Mouse (Mus musculus) frontal cortex, postnatal 36 days (tissue): ENCODE measurements around the gene Baiap2l2.

Experiments
- DNase-seq, 2 experiments: peaks; one replicate each; pipeline ENCODE4 v3.0.0; 2022; ENCODE audit warnings: low spot score in 2 of 2

The Baiap2l2 gene

DNA sequence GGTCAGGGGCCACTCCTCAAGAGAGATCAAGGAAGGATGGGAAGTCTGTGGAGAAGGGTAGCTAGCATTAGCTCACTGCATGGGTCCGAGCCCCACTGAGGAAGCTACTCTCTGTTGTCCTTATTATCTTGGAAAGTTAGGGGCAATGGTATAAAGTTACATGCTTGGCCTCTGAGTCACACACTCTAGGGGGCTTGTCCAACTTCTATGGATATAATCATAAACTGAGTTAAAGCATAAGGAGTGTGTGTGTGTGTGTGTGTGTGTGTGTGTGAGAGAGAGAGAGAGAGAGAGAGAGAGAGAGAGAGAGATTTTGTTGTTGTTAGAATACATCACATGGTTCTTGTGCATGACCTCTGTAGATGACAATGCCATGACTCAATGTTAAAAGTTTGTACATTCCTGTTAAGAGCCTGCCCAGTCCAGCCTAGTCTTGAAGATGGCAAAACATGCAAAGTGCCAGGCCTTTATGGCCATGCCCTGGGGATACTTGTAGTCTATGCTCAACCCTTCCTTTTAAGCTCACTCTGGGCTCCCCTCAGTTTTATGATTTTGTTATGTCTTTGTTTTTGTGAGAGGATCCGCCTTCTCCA, 14.3 kb upstream of the Baiap2l2 start:
- no peak for DNase-seq

DNA sequence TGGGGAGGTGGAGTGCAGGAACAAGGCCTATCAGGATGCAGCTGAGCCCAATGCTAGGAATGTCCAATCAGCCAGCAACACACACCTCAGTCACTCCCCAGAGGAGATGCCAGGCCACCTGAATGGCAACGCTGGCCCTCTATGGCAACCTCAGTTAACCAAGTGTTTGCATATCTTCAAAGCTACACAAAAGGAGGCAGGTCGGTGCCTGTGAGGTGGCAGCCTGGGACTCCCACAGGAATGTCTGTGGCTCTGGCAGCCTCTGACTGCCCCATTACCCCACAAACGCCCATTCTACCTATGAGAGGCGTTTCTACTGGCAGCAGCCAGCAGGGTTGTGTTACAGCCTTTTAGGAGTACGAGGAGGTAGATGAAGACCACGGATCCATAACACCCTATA, 13.2 kb upstream of the Baiap2l2 start:
- DNase-seq: no peak

DNA sequence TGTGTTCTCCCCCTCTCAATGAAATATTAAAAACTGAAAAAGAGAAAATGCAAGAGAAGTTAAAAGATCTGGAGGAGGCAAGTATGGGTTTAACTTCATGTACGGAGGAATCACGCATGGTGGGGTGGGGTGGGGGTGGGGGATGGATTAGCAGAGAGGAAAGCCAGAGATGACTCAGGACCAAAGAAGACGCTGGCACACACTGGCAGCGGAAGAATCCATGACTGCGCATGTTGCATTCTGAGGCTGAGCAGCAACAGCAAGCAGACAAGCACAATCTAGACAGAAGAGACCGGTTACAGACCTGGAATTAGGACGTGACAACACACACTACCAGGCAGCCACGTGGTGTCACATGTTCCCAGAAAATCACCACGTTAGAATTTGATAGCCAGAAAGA, 7.4 kb upstream of the Baiap2l2 start:
- peak; percentile 4 to 8 for DNase-seq

DNA sequence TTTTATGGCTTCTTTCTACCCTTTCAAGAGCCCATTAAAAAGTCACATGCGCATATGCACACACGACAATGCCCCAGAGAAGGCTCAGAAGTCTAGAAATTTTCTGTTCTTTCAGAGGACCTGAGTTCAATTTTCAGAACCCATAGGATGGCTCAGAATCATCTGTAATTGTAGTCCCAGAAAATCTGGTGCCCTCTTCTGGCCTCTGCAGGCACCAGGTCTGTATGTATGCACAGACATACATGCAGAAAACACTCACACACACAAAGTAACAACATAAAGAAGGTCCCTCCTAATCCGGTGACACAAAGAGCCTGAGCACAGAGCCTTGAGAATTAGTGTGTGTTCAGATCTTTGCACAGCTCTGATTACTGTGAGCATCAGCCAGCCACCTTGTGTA, 5.0 kb upstream of the Baiap2l2 start:
- no peak for DNase-seq

DNA sequence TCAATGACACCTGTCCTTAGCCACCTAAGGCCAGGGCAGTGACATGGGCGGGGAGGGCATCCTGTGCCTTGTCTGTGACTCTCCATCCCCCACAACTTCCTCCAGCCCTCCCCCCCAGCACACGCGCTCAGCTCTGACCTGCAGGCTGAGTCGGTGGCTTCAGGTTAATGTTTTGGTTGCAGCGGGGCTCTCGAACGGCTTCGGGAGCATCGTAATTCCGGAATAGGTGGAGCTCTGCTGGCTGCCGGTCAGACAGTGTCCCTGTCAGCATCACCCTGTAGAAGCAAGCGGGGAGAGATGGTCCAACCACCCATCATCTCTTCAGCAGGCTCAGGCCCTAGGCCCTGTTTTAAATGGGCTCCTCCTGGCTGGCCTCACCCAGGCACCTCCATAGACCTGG, 4.1 kb upstream of the Baiap2l2 start:
- DNase-seq: no peak

DNA sequence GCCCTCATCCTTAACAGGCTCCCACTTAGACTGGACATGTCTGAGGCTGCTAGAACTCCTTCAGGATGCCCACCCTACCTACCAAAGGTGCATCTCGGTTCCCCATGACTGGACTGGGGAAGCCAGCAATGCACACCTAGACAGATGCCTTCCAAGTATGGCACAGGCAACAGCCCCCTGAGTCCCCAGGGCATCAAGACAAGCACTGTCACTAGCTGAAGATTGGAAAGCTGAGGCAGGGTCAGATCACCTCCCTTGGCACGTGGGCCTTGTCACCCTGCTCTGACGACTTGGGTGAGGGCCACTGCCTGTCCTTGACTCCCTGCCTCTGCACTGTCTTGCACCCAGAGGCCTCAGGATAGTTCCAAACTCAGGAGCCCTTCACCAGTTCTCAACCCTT, 3.0 kb upstream of the Baiap2l2 start:
- DNase-seq: no peak

DNA sequence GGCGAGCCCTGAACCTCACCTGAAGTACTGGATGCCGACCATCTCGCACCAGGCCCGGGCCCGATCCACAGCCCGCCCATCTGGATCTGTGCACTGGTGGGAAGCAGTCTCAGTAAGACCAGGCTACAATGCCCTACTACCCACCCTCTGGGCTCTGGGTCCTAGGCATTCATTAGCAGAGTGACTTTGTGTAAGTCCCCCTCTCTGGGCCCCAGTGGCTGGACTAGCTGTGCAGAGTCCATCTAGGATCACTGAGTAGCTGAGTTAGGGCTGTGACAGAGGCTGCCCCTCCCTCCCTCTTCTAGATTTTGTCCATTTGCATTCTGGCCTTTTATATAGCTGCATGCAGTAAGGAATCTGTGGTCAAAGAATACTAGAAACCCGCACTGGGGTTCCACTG, 1.8 kb upstream of the Baiap2l2 start:
- DNase-seq: no peak

DNA sequence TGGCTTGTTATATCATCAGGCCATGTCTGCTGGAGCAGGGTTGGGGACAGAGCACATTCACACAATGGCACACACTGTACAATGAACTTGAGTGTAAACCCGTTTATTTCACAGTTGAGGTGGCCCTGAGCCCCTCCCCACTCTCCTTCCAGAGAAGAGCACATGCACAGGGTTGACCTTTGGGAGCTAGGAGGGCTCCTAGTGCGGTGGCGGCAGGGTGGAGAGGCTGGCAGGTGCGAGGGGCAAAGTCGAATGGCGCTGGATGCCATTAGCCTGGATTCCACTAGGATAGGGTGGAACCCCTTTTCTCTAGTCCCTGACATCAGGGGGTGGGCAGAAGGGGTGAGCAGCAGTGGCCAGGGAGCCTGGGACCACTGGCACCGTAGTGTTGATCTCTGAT, 804 bp upstream of the Baiap2l2 start:
- no peak for DNase-seq

DNA sequence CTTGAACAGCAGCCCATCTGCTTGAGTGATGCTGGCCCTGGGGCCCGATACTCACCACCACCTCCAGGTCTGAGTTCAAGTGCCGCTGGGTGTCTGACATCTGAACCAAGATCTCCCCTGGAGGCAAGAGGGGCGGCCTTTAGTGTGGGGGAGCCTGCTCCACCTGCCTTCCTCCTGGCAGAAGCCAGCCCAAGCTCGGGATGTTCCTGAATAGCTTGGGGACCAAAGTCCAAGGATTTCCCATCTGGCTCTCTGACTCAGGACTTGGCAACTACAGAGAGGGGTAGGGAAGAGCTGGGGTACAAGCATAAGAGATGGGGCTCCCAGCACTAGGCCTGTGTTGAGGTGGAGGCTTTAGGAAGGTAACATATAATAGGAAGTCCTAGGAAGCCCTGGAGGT, 2.0 kb downstream of the Baiap2l2 start:
- DNase-seq: no peak

DNA sequence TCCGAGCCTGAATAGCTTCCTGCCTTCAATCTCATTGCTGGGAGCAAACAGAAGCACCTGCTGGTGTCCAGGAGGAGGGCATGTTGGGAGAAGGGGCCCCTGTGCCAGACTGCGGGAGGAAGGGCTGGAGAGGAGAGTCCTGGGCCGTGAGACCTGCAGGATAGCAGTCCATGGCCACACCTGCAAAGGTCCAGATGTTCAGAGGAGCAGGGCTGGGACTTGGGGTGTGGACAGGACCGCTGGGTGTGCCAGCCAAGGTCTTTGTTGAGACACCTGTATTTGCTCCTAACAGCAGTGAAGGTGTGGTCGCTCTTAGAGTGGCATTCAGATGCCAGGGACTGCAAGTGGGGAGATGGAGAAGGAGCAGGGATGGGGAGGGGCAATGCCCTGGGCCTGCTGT, 2.9 kb downstream of the Baiap2l2 start:
- no peak for DNase-seq

DNA sequence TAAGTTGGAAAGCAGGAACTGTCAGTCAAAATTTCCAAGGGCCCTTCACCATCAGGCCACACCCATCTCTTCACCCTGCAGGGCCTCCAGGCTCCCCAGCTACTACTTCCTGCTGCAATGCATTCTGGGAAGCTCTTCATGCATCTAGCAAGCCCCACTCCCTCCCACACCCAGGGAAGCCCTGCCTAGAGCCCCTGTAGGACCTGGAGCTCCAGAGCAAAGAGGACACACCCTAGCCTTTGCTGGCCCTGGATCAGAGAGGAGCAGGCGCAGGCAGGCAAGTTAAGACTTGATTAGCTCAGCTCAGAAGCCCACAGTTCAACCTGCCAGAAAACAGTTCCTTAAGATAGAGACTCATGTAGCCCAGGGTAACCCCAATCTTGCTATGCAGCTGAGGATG, 3.9 kb downstream of the Baiap2l2 start:
- no peak for DNase-seq

DNA sequence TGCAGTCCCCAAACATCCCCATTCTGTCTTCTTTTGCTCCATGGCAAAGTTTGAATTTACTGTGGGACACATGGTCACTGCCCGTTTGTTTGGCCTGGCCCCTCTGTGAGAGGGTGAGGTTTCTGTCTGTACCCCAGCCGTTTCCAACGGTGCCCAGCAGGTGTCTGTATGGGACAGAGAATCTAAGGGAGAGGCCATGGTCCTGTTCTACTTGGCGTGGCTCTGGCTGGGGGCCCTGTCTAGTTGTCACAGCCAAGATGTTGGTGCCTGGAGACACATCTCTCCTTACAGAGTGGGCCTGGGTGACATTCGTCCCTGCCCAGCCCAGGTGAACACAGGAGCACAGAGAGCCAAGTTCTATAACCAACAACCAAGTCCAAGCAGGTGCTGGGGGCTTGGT, 4.5 kb downstream of the Baiap2l2 start:
- no peak for DNase-seq

DNA sequence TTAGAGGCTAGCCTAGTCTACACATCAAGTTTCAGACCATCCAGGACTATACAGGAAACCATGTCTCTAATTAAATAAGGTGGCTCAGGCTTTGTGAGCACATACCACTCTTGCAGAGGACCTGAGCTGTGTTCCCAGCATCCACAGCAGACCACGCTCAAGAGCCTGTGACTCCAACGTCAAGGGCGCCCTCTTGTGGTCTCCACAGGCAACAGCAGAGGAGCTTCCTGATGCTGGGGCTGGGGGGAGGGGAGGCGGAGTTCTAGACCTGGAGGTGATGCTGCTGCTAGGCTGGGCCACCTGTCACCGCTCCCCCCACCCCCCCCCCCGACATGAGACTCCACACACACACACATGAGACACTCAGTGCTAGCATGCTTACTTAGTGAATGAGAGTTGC, 5.1 kb downstream of the Baiap2l2 start:
- no peak for DNase-seq

DNA sequence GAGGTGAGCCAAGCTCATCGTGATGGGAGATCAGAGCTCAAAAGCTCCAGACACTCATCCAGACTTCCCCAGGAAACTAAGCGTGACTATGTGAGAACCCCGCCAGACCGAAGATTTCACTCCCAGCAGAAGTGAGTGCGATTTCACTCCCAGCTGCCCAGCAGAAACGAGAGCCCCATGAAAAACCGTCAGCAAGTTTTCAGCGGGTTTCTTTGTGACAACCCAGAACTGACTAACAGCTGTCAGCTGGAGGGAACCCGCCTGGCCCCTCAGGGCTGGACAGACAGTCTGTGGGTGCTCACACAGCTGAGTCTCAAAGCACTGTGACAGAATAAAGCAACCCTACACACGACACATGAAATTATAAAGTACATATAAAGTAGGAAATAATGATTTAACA, 7.6 kb downstream of the Baiap2l2 start:
- no peak for DNase-seq

DNA sequence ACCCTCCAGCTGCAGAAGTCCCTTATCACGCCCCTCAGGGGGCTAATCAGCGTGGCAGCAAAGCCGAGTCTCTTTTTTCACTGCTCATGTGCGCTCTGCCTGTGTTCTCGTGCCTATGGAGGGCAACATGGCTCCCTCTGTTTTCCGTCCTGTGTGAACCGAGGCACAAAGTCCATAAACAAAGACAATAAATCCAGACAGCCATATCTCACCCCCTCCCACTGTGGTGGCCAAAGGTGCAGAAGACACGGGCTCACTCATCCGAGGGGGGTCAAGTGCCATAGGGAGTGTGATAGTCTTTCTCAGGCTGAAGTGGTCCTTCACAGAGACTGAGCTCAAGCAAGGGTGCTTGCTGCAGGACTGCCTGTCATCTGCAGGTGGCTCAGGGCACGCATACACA, 12.3 kb downstream of the Baiap2l2 start:
- no peak for DNase-seq

DNA sequence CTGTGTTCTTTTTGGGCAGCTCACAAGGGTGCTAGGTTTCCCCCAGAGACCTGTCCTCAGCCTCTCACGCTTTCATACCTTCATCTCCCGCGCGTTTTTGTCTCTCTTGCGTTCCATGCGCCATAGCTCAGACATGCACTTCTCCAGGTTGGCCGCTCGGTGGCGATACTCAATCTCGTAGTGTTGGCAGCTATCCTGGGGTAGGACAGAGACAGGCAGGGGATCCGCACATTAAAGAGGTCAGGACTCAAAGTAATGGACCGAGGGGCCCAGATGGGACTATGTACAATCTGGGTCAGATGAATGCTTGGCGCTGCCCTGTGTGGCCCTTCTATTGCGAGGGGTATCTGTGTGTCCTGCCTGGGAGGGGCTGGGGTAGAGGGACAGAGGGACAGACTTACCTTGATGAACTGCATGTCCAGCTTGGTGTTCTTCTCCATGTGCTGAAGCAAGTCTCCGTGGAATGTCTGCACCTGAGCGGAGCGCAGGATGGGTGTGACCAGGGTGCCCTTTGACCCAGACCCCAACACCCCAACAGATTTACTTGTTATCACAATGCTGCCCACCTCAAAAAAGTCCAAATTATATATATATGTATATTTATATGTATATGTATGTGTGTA, 14.1 kb downstream of the Baiap2l2 start:
- peak in 1 of 2 experiments; percentile 17 for DNase-seq

DNA sequence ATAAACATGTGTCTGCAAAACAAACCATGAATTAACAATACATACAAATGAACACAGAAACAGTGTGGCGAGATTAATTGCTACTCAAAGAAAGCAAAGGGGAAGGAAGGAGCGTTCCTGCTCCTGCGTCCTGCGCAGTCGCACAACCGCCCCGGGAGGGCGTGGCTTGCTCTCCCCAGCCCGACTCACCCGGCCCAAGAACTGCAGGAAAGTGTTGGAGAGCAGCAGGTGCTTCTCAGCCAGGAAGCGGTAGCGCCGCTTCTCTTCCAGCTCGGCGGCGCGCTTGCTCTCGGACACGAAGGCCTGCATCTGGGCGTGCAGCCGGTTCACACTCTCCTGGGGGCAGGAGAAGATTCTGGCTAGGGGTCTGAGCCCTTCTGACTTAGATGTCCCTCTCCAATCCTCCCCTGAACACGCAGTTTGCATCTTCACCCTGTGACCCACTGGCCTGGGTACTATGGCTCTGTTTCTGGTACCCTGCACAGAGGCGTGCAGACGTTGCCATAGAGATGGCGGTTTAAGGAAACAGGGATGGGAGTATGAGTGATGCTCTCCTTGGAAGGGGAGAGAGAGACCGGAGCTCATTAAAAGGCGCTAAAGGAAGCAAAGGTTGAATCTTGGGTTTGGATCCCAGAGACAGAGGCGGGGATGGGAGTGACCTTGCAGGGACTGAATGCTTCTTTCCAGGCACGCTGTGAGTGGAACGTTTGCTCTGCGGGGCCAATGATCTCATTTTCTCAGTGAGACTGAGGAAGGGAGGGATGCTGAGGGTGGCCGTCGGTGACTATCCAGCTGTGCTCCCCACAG, 14.8 kb downstream of the Baiap2l2 start:
- peak; percentile 42 to 44 for DNase-seq

DNA sequence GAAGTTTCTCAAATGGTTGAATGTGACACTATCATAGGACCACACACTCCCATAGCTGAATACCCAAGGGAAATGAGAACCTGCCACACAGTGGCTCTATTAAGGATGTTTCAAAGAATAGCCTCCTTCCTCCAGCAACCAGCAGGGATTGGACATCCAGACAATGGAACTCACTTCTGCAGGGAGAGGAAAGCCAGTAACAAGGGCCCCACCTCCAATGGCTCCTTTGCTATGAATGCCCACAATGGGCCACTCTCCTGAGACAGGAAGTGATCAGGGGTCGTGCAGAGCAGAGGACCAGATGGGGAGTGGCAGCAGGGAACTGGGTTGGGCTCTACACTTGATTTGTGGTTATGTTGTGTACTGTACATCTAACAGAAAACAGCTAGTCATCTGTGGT, 16.8 kb downstream of the Baiap2l2 start:
- no peak for DNase-seq

DNA sequence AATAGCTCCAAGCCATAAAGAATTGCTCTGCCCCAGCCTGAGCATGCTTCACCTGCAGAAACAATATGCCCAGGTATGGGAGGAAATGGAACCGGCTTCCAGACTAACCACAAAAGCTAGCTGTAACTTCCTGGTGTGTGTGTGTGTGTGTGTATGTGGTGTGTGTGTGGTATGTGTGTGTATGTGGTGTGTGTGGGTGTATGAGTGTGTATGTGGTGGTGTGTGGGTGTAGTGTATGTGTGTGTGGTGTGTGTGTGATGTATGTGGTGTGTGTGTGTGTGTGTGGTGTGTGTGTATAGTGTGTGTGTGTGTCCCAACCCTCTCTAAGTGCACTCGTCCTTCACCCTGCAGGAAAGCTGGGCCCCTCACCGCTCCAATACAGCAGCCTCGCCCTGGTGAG, 20.0 kb downstream of the Baiap2l2 start:
- DNase-seq: no peak

DNA sequence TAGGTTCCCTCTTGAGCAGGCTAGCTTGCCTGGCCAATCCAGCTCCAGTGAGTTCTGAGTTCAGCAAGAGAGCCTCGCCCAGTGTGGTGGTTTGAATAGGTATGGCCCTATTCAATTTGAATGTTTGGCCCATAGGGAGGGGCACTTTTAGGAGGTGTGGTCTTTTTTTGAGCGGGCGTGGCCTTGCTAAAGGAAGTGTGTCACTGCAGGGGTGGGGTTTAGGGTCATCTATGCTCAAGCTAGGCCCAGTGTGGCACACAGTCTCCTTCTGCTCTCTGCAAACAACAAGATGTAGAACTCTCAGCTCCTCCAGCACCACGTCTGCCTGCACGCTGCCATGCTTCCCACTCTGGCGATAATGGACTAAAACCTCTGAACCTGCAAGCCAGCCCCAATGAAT, 21.6 kb downstream of the Baiap2l2 start:
- DNase-seq: no peak

DNA sequence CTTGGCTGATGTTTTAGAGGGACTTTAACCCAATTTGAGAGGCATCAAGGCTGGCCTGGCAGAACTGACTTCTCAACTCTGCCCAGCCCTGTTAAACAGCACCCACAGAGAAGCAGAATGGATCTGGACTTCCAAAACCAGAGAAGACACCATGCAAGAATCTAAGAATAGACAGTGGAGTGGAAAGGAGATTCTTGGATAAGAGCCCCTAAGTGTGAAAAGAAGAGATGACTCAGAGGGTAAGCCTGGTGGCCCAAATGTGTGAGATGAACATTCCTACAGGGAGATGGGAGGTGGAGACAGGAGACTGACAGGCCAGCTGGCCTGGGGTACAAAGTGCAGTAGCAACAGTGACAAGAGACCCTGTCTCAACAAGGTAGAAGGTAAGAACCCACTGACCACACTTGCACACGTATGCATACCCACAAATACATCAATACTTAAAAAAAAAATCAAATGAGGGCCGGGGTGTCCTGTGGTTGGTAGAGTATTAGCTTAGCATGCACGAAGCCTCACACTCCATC, 22.5 kb downstream of the Baiap2l2 start:
- no peak for DNase-seq

DNA sequence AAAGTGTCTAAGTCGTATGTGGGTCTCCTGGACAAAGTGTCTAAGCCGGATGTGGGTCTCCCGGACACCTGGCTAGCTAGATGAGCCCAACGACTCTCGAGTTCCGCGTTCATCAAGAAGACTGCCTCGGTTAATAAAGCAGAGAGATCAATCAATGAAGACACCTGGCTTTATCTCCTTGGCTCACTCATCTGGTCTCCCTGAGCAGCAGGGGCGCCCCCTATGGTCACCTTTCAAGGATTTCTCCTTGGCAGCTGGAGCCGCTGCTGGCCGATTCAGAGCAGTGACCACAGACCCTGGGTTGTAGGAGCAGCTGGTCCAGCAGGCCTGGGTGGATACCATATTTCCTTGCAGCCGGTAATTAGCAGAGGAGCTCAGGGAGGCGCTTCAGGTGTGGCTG, 23.0 kb downstream of the Baiap2l2 start:
- DNase-seq: no peak

DNA sequence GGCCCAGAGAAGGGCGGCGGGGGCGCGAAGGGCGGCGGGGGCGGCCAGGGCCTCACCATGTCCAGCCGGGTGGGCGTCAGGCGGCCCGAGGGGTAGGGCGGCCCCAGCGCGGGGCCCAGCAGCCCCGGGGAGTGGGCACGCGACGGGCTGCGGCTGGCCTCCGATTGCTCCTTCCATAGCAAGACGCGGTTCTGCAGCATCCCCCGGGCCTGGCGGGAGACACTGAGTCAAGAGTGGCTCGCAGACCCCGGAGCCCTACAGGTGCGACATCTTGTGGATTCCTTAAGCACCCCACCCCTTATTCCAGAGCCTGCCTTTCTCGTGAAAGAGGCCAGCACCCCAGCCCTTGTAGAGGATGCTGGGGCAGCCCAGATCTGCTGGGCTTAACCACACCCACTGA, 23.6 kb downstream of the Baiap2l2 start:
- DNase-seq: no peak
